Mouse (Mus musculus): ENCODE results near the gene Ccdc69. TPM values are rescaled to one million over a fixed set of nuclear protein-coding genes. Genes with fewer than 3 reads are reported as not detected.

Gene Ccdc69
- 1.8 and 3.2 TPM in 2 replicates for polyA plus RNA-seq (2014; fragmentation: Nextera tagmentation; extraction: Ambion mirVana)

GRCm38 (mm10) chr11:55077331-55078231, at the start of gene Ccdc69:
Gene Ccdc69, minus strand, starts transcription at chr11:55078131.
- under 1% methylated on average over 50 of the region's 50 CpGs for WGBS
- Histone ChIP-seq H3K27ac (ENCODE audit: low read length) (no peak within 1 kb of the TSS), H3K9ac (replicated peaks; ENCODE audit: low read depth, low read length) (peak within 1 kb of the TSS; percentile 34; the same call in 1 of the 2 replicates), H3K4me1 (ENCODE audit: control insufficient read depth, insufficient read depth, low read length) (peaks cover 5% of the 10 kb centered on the region; the same call in 1 of the 2 replicates), H3K9me3 (ENCODE audit: control insufficient read depth, low read depth, low read length) (no peaks in the 10 kb centered on the region), H3K27me3 (ENCODE audit: control insufficient read depth, insufficient read depth, low read length) (no peaks in the 10 kb centered on the region), H3K4me2 (replicated peaks; ENCODE audit: low read depth, low read length) (peak within 1 kb of the TSS; percentile 88), H3K4me3 (ENCODE audit: low read depth, low read length) (peak within 1 kb of the TSS; percentile 44), H3K36me3 (ENCODE audit: control insufficient read depth, insufficient read depth, low read length) (no peaks in the 10 kb centered on the region)
- peak; percentile 67; the same call in 1 of the 2 replicates for ATAC-seq (ENCODE audit: insufficient number of reproducible peaks, insufficient read depth, low FRiP score, low read depth)

GRCm38 (mm10) chr11:55126663-55127062, 48.7 kb upstream of the Ccdc69 start:
- no peak for ATAC-seq (ENCODE audit: insufficient number of reproducible peaks, insufficient read depth, low FRiP score, low read depth)
- Histone ChIP-seq H3K9me3 (ENCODE audit: control insufficient read depth, low read depth, low read length) (no peaks in the 10 kb centered on the region), H3K4me3 (ENCODE audit: low read depth, low read length) (no peak overlapping the region), H3K36me3 (ENCODE audit: control insufficient read depth, insufficient read depth, low read length) (no peaks in the 10 kb centered on the region), H3K27me3 (ENCODE audit: control insufficient read depth, insufficient read depth, low read length) (no peaks in the 10 kb centered on the region), H3K9ac (replicated peaks; ENCODE audit: low read depth, low read length) (no peak overlapping the region), H3K27ac (ENCODE audit: low read length) (no peak overlapping the region), H3K4me2 (replicated peaks; ENCODE audit: low read depth, low read length) (no peak overlapping the region), H3K4me1 (ENCODE audit: control insufficient read depth, insufficient read depth, low read length) (no peaks in the 10 kb centered on the region)
- 64% methylated on average over 3 of the region's 3 CpGs for WGBS

- Histone ChIP-seq H3K27me3 (ENCODE audit: control insufficient read depth, insufficient read depth, low read length) (no peaks in the 10 kb centered on the region), H3K4me1 (ENCODE audit: control insufficient read depth, insufficient read depth, low read length) (no peaks in the 10 kb centered on the region), H3K36me3 (ENCODE audit: control insufficient read depth, insufficient read depth, low read length) (no peaks in the 10 kb centered on the region), H3K9me3 (ENCODE audit: control insufficient read depth, low read depth, low read length) (no peaks in the 10 kb centered on the region), H3K27ac (ENCODE audit: low read length) (no peak overlapping the region), H3K4me2 (replicated peaks; ENCODE audit: low read depth, low read length) (no peak overlapping the region), H3K9ac (replicated peaks; ENCODE audit: low read depth, low read length) (no peak overlapping the region), H3K4me3 (ENCODE audit: low read depth, low read length) (no peak overlapping the region)
- WGBS, result 82% methylated on average over 1 of the region's 1 CpGs
- no peak for ATAC-seq (ENCODE audit: insufficient number of reproducible peaks, insufficient read depth, low FRiP score, low read depth)
These were observed 43.5 kb upstream of the Ccdc69 start for GRCm38 (mm10) chr11:55121430-55121829.

DNA sequence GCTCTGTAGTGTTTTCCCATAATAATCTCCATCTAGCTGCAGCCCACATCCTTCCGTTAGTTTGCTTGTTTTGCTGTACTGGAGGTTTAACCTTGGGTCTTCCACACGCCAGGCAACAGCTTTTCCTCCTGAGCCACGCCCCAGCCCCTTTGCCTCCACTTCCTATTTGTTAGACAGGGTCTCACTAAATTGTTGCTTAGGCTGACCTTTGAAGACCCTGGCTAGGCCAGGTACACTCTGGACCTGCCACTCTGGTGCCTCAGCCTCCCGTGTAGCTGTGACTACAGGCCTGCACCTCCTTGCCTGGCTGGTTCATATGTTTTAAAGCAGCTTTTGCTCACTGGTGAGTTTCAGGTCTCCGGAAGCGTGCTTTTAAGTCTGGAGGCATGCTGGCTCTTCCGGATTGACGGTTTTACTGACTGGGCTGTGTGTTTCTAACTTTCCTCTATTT, 42.9 kb upstream of the Ccdc69 start:
- Histone ChIP-seq H3K36me3 (ENCODE audit: control insufficient read depth, insufficient read depth, low read length) (no peaks in the 10 kb centered on the region), H3K4me3 (ENCODE audit: low read depth, low read length) (no peak overlapping the region), H3K27me3 (ENCODE audit: control insufficient read depth, insufficient read depth, low read length) (no peaks in the 10 kb centered on the region), H3K4me1 (ENCODE audit: control insufficient read depth, insufficient read depth, low read length) (no peaks in the 10 kb centered on the region), H3K4me2 (replicated peaks; ENCODE audit: low read depth, low read length) (no peak overlapping the region), H3K9me3 (ENCODE audit: control insufficient read depth, low read depth, low read length) (no peaks in the 10 kb centered on the region), H3K27ac (ENCODE audit: low read length) (peak overlapping the region; percentile 15; the same call in 1 of the 2 replicates), H3K9ac (replicated peaks; ENCODE audit: low read depth, low read length) (no peak overlapping the region)
- ATAC-seq (ENCODE audit: insufficient number of reproducible peaks, insufficient read depth, low FRiP score, low read depth), result no peak
- WGBS, result 63% methylated on average over 8 of the region's 8 CpGs

GRCm38 (mm10) chr11:55120279-55120678, 42.3 kb upstream of the Ccdc69 start:
- no peaks in the 10 kb centered on the region for H3K27me3 ChIP-seq (ENCODE audit: control insufficient read depth, insufficient read depth, low read length)
- H3K36me3 ChIP-seq (ENCODE audit: control insufficient read depth, insufficient read depth, low read length), result no peaks in the 10 kb centered on the region
- no peak overlapping the region for H3K27ac ChIP-seq (ENCODE audit: low read length)
- no peak overlapping the region for H3K4me3 ChIP-seq (ENCODE audit: low read depth, low read length)
- no peak overlapping the region for H3K9ac ChIP-seq (replicated peaks; ENCODE audit: low read depth, low read length)
- H3K9me3 ChIP-seq (ENCODE audit: control insufficient read depth, low read depth, low read length), result no peaks in the 10 kb centered on the region
- no peak for ATAC-seq (ENCODE audit: insufficient number of reproducible peaks, insufficient read depth, low FRiP score, low read depth)
- H3K4me1 ChIP-seq (ENCODE audit: control insufficient read depth, insufficient read depth, low read length), result no peaks in the 10 kb centered on the region
- H3K4me2 ChIP-seq (replicated peaks; ENCODE audit: low read depth, low read length), result no peak overlapping the region

DNA sequence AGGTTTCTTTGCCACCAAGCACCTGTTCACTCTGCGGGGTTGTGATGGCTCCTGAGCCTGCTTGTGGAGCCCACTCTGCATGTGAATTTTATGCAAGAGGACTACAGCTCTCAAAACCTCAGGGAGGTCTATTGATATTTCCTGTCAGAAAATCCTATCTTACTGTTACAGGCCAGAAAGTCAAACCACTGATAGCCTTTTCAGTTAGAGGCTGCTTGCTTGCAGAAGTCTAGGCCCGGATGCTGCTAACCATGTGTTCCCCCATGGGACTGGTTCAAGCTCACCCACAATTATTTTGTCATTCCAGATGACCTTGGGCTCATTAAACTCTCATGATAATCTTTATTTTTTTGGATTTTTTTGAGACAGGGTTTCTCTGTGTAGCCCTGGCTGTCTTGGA, 39.1 kb upstream of the Ccdc69 start:
- Histone ChIP-seq H3K36me3 (ENCODE audit: control insufficient read depth, insufficient read depth, low read length) (no peaks in the 10 kb centered on the region), H3K4me2 (replicated peaks; ENCODE audit: low read depth, low read length) (no peak overlapping the region), H3K27me3 (ENCODE audit: control insufficient read depth, insufficient read depth, low read length) (no peaks in the 10 kb centered on the region), H3K4me1 (ENCODE audit: control insufficient read depth, insufficient read depth, low read length) (no peaks in the 10 kb centered on the region), H3K9ac (replicated peaks; ENCODE audit: low read depth, low read length) (no peak overlapping the region), H3K4me3 (ENCODE audit: low read depth, low read length) (no peak overlapping the region), H3K9me3 (ENCODE audit: control insufficient read depth, low read depth, low read length) (no peaks in the 10 kb centered on the region), H3K27ac (ENCODE audit: low read length) (no peak overlapping the region)
- no peak for ATAC-seq (ENCODE audit: insufficient number of reproducible peaks, insufficient read depth, low FRiP score, low read depth)
- 88% methylated on average over 2 of the region's 2 CpGs for WGBS

GRCm38 (mm10) chr11:55116004-55116403, 38.1 kb upstream of the Ccdc69 start:
- H3K4me1 ChIP-seq (ENCODE audit: control insufficient read depth, insufficient read depth, low read length), result 0 out of 2 replicates have a peak, but pooled peaks cover 2% of the 10 kb centered on the region
- no peaks in the 10 kb centered on the region for H3K27me3 ChIP-seq (ENCODE audit: control insufficient read depth, insufficient read depth, low read length)
- no peak overlapping the region for H3K4me2 ChIP-seq (replicated peaks; ENCODE audit: low read depth, low read length)
- H3K9me3 ChIP-seq (ENCODE audit: control insufficient read depth, low read depth, low read length), result no peaks in the 10 kb centered on the region
- no peak for ATAC-seq (ENCODE audit: insufficient number of reproducible peaks, insufficient read depth, low FRiP score, low read depth)
- H3K4me3 ChIP-seq (ENCODE audit: low read depth, low read length), result no peak overlapping the region
- H3K9ac ChIP-seq (replicated peaks; ENCODE audit: low read depth, low read length), result no peak overlapping the region
- H3K36me3 ChIP-seq (ENCODE audit: control insufficient read depth, insufficient read depth, low read length), result no peaks in the 10 kb centered on the region
- no peak overlapping the region for H3K27ac ChIP-seq (ENCODE audit: low read length)
- WGBS, result 89% methylated on average over 3 of the region's 3 CpGs

DNA sequence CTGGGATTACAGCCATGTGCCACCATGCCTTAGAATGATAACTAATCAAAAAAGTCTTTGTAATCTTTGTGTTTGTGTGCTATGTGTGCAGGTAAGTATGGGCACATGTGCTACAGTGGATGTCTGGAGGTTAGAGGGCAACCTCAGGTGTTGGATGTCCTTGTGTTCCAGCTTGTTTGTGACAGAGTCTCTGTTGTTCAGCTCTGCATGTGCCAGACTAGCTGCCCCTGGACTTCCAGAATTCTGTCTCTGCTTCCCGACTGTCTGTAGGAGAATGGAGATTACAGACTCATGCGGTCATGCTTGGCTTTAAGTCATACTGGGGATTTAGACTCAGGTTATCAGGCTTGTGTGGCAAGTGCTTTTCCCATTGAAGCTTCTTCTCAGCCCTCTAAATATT, 36.4 kb upstream of the Ccdc69 start:
- Histone ChIP-seq H3K9me3 (ENCODE audit: control insufficient read depth, low read depth, low read length) (no peaks in the 10 kb centered on the region), H3K4me3 (ENCODE audit: low read depth, low read length) (no peak overlapping the region), H3K27me3 (ENCODE audit: control insufficient read depth, insufficient read depth, low read length) (no peaks in the 10 kb centered on the region), H3K4me2 (replicated peaks; ENCODE audit: low read depth, low read length) (no peak overlapping the region), H3K27ac (ENCODE audit: low read length) (no peak overlapping the region), H3K4me1 (ENCODE audit: control insufficient read depth, insufficient read depth, low read length) (0 out of 2 replicates have a peak, but pooled peaks cover 7% of the 10 kb centered on the region), H3K9ac (replicated peaks; ENCODE audit: low read depth, low read length) (no peak overlapping the region), H3K36me3 (ENCODE audit: control insufficient read depth, insufficient read depth, low read length) (no peaks in the 10 kb centered on the region)
- WGBS, result 71% methylated on average over 2 of the region's 2 CpGs
- ATAC-seq (ENCODE audit: insufficient number of reproducible peaks, insufficient read depth, low FRiP score, low read depth), result no peak

Measured in stomach, embryonic 14.5 days (tissue).